Mouse (Mus musculus): ENCODE measurements at regions not wholly inside any gene's neighbourhood (a gene's known extent, or its start where the extent isn't known, plus 50 kb on each side); places are given as distances from the start of the nearest gene placed in this dataset.

- no peak for DNase-seq
These were observed 56.3 kb upstream of the Cul3 start for GRCm38 (mm10) chr1:80396560-80396959.

DNA sequence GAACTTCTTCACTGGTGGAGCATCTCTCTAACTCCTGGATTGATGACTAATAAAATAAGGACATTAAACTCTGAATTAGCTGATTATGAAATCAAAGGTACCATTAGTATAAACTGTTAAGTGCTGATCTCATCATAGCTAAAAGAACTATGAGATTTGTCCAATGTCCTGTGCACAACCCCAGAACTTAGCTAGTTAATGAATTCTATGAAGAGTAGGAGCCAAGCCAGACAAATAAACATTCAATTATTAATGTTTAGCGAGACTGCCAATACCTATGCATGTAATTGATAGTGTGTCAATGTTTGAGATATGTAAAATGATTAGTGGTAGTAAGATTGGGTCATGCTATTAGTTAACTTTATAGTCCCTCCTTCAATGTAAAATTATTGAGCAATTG is 51.1 kb upstream of the Cul3 start:
- peak; percentile 7 to 38 for DNase-seq

DNA sequence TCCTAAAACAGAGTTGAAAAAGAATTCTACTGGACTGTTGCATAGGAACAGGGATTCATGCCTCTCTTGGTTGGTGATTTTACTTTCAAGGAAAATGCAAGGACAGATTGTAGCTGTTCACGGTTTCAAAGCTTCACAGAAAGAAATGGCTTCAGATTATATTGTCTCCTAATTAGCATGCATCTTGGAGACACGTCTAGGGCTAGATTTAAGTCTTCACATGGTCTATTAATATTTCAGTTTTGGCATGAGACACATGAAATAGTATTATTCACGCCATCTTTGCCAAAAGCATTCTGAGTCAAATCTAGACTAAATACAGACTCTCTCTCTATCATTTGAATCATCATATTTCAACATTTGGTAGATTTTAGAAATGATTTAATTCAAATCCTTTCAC is 50.1 kb upstream of the Cul3 start:
- no peak for DNase-seq

All from kidney, adult 8-10 months (tissue).